Mouse (Mus musculus) thymus, postnatal 25 days (tissue): ENCODE measurements around the gene Gc.

Experiments
- DNase-seq: peaks from one replicate; pipeline ENCODE4 v3.0.0; 2022

The Gc gene

DNA sequence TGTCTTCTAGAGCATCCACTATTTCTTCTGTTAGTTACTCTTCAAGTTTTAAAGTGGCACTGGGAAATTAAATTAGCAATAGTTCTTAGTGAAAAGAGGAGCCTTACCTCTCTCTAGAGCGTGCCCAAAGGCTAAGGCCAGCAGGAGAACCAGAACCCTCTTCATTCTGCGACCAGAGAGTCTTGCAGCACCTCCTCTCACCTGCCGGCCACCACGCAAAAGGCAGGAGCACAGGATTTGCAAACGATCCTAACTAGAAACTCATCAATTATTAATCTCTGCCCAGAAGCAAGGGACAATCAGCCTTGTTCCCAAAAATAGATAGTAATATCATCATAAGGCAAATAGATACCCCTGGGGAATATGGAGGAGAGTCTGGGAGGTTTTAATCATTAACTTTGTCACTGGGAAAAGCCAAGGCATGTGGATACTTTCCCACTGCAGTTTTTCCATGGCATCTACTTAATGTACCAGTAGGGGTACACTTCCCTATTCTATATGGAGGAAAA lies at the start of gene Gc:
TSS of gene Gc (minus strand) at position 345 of the 509 bp plus-strand sequence.
- no peak for DNase-seq

DNA sequence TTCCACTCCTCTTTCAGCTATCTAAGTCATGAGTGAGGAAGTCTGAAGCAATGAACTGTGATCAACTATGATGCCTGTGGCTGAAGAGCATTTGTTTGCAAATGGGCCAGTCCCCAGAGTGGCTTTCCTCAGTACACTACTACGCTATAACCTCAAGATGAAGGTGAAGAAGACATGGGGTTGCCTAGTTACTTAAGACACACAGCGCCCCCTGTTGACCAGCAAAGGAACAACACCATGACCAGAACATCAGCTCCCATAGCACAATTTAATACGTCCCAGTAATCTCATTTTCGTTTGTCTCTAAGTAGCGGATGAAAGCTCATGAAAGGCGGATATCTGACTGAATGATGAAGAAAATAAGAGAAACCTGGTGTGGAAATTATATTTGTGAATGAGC lies 42.5 kb upstream of the Gc start:
- DNase-seq, result no peak

DNA sequence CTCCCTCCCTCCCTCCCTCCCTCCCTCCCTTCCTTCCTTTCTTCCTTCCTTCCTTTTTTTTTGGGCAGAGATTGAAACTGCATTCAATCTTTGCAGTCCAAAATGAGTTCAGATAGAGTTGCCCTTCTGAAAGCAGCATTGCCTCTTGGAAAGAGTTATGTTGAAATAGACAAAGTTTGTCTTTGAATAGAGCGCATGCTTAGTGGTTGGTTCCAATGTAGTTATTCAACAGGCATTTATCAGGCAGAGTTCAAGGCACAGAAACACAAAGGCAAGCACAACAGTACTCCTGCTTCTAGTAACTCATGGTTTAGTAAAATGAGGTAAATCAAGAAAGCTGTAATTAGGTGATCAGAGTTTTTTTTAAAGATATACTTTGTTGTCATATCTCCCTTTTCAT lies 34.9 kb upstream of the Gc start:
- DNase-seq, result no peak

DNA sequence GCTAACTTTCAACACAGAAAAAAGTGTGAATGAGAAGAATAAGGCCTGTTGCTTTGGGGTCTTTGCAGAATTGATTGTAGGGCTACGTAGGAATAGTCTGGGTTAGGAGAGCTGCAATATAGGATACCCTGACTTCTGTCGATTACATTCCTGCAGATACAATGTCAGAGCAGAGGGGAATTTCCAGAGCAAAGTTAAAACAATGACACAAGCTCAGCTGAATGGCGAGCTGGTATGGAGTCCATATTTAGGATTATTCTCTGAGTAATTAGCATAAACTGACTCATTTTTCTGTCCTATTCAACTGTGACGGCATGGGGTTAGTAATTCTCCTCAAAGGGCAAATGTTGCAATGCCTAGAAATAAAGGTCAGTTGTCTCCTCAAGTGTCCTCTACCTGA lies 12.8 kb upstream of the Gc start:
- no peak for DNase-seq

DNA sequence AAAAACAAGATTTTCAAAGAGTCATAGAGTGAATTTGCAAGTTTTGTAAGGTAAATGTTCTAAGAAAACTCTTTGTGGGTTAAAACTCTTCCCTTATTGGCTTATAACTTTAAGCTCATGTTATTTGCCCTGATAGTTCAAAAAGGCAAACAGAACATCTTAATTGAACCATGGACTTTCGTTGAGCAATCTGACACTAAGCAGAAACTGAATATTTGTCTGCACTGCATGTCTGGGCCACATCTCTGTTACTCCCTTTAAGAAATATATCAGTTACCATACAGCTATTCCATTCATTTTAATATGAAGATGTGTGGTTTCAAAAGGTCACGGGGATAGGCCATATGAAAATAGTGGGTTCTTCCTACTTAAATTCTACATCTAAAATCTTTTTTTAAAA lies 10.2 kb upstream of the Gc start:
- no peak for DNase-seq

DNA sequence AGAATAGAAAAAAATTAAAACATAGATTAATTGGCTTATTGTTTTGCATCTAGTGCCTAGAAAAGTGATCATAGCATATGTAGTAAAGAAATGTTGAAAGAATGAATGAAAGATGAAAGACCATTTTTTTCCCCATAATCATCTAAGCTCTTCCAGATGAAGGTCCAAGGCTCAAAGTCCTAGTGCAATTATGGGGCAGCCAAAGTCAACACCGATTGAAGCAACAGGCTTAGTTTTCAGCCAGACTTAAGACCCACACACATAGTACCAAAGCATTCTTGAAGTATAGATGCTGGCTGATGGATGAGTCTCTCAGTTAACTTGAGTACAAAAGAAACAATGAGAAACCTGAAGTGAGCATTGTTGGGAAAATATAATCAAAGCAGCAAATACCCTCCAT lies 9.3 kb upstream of the Gc start:
- no peak for DNase-seq

DNA sequence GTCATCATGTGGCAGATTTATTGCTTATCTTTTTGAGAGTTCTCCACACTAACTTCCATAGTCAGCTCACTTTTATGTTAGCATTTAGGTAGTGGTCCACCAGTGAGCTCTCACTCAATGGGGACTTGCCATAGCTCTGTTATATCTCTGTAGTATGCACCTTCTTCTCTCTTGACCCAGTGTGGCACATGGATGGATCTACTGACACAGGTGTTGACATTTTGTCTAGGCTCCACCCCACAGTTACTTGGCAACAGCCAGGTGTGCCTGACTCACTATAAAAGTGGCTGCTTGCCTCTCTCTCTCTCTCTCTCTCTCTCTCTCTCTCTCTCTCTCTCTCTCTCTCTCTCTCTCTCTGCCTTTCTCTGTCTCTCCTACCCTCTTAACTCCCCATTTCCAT lies 8.6 kb upstream of the Gc start:
- DNase-seq, result no peak

DNA sequence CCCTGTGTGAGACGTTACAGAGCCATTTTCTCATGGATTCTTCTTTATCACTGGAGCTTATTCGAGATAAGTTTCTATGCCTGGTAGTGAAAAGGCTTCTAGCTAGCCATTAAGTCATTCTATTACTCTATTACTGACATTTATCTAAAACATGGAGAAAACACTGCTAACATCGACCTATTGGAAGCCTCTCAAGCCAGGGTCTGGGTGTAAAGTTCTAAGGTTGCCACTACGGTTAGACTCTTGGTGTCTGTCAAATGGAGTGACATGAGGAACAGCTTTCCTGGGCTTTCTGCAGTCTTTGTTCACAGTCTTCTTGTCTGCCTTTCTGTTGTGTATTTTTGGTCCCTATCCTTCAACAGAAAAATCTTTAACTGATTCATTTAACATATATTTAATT lies 4.1 kb upstream of the Gc start:
- no peak for DNase-seq

DNA sequence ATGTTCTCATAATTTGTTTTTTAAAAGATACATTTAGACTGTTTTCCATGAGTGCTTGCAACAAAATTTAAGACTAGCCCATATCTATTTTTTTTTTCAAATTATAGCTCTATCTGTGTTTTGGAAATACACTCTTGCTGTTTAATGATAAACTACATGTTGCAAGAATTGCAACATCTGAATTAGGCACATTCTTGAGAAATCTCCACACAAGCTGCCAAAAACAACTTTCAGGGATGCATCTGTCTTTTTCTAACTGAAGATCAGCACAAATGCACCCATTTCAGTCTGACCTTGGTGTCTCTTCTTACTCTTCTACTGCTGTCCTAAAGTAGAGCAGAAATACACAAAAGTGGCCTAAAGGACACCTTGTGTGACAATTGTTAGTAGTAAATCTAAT lies 1.9 kb upstream of the Gc start:
- DNase-seq, result no peak

DNA sequence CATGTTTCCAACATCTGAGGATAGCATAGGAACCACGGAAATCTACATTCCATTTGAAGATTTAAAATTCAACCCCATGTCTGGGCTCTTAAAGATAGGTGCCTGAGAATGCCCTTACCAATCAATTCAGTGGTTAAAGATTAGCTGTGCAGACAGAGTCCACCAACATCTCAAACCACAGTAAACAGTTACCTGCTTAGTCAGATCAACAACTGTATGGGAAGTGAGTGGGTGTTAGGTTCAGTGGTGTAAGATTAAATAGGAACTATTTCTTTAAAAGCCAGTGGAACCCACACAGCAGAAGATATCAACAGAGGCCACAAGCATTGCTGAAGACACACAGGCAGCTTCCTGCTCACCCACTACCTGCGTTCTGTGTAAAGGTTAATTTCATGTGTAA lies 1.3 kb upstream of the Gc start:
- no peak for DNase-seq

DNA sequence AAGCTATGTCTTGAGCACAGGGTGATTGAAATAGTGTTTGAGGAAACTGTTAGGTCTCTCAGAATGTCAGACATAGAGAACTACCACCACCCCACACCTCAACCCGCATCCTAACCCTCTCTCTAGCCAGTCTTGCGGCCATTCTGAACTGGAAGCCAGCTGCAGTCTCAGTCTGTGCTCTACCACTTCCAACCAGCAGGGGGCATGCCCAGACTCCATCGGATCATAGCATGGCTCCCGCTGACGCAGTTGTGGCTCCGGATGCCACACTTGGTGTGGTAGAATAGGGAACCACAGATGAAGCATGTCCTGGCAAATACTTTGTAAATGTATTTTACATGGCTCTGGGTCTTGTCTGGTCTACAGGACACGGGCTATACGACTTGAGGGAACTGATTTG lies 2.2 kb downstream of the Gc start:
- DNase-seq, result peak; percentile 7

DNA sequence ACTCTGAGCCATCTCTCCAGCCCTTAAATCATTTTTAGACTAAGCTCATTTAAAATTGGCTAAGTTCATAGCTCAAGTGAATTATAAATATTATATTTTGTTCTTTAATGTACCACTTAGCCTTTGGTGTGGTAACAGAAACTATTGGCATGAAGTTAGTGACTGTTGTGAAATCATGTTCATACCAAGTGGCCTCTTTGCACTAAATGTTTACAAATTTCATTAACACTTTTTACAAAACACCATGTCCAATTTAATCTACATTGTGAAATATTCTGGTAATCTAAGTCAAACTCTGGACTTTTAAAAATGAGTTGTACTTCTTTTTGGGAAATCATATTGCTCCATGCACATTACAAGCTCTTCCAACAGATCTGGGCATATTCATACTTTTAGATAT lies 6.9 kb downstream of the Gc start:
- DNase-seq, result no peak

DNA sequence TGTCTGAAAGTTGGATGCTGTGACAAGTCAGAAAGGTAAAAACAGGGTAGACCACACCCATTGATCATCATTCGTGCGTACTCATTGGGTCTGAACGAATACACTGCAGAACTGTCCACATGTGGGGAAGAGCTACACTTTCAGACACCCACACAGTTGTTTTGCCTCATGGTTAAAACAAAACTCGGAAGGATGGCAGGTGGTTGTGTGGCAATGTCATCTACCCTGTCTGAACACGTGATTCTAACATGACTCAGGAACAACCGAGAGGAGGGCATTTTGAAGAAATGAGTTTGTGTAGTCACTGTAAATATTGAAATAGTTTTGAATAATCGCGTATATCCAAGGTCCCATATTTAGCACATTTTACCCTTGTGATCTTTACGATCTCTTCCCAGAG lies 8.4 kb downstream of the Gc start:
- no peak for DNase-seq

DNA sequence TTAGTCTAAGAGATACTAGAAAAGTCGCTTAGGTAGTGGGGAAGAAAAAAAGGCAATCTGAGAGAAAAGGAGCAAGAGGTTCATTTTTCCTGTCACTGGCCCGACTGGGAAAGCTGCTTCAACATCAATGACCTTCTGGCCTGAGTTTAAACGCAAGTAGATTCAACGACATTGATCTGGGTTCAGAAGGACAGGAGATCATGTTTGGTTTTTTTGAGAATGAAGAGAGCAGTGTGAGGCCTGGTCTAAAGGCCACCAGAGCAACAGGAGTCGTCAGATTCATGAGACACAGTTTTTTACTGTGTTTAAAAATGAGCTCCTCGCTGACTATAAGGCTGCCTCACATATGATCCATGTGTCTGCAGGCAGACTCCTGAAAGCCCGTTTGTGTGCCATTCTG lies 9.7 kb downstream of the Gc start:
- no peak for DNase-seq

DNA sequence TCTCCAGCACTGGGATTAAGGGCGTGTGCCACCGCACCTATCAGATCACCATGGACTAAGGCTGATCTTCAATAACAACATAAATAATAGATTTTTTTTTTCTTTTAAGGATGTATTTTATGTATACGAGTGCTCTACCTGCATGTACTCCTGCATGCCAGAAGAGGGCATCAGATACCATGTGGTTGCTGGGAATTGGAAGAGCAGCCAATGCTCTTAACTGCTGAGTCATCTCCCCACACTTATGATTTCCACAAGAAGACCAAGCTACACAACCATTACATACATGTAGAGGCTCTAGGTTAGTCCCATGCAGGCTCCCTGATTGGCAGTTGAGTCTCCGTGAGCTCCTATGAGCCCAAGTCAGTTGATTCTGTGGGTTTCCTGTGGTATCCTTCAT lies 13.3 kb downstream of the Gc start:
- DNase-seq, result no peak

DNA sequence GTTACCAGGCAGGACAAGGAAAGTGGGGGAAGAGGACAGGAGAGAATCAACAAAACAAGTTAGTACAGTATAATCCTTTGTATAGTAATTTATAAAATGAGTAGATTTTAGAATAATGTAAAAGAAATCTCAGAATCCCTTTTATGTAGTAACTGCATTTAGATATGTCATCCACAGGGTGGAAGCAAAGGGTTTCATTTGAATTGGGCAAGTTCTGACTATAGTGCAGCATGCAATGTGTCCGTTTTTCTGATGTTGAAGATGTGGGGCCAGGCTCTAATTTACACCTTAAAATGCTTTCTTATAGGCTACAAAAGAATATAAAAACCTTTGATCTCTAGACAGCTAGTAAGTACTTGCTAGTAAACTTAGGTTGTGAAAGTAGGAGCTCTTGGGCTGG lies 46.2 kb downstream of the Gc start:
- DNase-seq, result no peak

DNA sequence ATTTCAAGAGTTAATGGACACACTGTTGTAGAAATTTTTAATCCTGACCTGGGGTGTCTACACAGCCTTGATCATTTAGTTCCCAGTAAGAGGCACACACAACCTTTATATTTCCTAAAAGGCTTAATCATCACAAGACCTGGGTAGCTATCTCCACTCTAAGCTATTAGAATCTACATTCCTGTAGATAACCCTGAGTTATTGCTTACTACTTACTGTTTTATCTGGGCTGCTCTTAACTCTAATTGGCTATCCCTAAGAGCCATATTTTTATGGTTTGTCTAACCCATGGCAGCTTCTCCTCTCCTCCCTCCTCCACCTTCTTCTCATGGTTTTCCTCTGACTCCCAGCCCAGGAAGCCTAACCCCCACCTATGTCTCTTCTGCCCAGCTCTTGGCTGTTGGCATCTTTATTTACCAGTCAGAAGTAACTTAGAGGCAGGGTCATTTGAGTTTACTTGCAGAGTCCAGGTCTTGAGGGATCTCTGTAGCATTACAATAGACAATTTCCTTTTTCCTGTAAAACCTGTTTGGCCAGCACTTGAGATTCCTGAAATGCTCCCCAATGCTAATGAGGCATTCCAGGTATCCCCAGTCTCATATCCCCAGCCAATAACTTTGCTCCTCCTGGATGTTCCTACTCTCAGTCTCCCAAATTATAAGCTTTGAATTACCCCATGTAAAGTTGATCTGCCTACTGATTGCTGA lies 50.2 kb downstream of the Gc start:
- no peak for DNase-seq

DNA sequence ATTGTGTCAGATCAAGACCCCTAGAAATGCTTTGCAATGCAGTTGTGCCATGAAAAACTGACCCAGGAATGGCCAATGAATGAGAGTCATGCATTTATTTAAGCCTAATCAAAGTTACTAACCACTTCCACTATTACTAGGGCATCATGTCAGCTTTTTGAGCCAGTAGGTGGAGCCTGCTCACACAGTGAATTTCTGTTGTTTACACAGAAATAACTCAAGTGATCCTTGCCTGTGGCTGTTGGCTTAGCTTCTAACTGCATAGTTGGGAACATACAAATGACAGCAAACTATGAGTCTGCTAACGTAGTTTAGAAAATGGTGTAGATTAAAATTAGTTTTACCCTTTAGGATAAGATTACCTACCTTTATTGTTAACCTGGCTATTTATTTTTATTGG lies 52.6 kb downstream of the Gc start:
- no peak for DNase-seq

DNA sequence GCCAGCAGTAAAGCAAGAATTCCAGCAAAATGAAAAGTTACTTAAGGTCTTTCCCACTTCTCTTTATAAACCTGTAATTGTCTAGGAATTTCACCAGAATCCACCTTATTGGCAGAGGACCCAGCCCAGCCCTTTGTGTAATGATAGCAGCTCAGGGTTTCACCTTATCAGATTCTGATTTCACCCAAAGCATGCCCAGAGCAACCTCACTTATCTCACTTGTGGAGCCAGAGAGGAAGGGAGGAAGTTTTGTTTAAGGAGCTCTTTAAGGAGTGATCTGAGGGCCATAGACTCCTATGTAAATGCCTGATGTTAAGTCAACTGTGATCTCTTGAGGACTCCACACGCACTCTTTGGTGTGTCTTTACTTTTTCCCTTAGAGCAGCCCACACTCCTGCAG lies 67.3 kb downstream of the Gc start:
- DNase-seq, result no peak

DNA sequence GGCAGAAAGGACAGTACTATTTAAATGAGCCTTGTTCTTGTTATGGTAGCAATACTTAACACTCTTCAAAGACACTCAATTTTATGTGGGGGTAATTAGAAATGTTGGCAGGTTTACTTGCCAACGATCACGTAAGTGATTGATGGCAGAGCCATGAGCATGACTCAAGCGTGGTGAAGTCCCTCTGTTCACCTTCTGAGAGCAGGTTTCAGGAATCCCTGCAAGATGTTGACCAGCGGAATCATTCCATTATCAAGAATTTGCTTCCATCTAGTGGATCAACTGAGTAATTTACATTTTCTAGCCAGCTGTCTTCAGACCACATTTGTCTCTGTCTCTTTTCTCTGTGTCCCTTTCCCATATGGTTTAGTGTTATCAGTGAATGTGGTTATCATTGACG lies 73.5 kb downstream of the Gc start:
- no peak for DNase-seq

DNA sequence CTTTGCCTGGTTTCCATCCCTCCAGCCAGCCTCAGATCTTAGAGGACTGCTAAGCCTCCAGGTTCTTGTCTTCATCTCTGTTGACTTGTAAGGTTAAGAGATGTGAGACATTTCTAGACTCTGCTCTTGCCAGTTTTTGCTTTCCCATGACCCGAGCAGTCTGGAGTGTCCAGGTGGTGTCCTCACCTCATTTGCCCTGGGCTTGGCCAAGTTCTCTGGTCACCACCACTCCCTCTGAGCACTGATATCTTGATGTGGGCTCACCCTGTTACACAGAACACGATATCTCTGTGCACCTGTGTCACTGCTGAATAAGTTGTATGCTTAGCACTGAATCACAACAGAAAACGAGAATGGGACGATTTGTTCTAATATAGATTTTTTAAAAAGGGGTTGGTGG lies 76.4 kb downstream of the Gc start:
- no peak for DNase-seq

DNA sequence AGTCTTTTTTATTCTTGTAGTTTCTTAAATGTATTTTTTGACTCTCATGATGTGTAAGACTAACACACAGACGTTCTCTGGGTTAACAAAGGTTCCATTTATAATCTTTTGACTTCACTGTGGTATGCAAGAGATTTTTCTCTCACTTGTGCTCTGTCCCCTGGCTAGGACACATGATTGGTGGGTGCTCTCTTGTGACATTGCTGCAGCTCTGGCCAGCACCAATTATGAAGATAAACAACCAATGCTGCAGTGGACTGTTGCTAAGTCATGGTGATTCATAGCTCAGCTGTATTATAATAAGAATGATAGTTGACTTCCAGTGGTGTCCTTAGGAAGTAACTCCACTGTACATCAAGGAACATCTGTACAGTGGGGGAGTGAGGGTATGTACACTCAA lies 87.6 kb downstream of the Gc start:
- DNase-seq, result no peak

DNA sequence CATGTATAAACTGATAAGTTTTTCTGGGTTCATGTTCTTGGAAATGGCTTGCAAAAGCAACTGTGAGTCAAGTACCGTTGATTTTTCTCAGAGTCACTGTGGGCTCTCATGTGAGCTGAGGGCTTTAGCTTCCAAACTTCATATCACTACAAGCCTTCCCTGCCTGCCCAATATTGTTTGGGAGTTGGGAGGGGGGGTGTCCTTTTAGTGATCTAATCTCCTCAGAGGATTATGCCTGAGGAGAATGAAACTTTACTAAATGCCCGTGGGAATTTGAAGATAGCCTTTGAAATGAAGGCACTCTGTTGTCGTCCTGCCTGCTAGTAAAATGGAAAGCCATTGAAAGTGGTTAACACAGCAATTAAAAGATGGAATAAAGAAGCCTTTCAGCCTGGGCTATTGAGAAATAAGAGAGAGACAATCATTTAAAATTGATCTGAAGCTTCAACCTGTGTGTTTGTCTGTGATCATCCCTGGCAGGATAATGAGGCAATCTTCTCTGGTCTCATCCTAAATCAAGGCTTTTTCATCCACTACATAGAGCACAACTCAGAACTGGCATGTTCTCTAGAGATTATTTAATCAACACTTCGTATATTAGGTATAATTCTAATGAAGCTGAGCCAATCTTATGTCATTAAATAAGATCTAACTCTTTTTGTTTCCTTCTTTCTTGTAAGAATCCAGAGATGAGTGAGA lies 89.5 kb downstream of the Gc start:
- DNase-seq, result no peak
